Mouse (Mus musculus): ENCODE data around the gene Lrrc41.

Gene Lrrc41

GRCm38 (mm10) chr4:116074861-116075620 is at the start of gene Lrrc41, which contains the start of gene Uqcrh:
TSS of gene Lrrc41 (plus strand) at chr4:116075269.
TSS of gene Uqcrh (minus strand) at chr4:116075071.
- DNase-seq (ENCODE audit: inconsistent age in 2 of 2, low spot score in 1 of 2) = peak; percentile 96 to 99

GRCm38 (mm10) chr4:116032906-116033305 is 42.2 kb upstream of the Lrrc41 start:
- DNase-seq (ENCODE audit: inconsistent age in 2 of 2, low spot score in 1 of 2) = no peak

GRCm38 (mm10) chr4:116033374-116033773 is 41.7 kb upstream of the Lrrc41 start:
- DNase-seq (ENCODE audit: inconsistent age in 2 of 2, low spot score in 1 of 2) = no peak

- DNase-seq (ENCODE audit: inconsistent age in 2 of 2, low spot score in 1 of 2) = no peak
These were observed 34.6 kb upstream of the Lrrc41 start for GRCm38 (mm10) chr4:116040466-116040865.

GRCm38 (mm10) chr4:116042186-116042585 is 32.9 kb upstream of the Lrrc41 start:
- no peak for DNase-seq (ENCODE audit: inconsistent age in 2 of 2, low spot score in 1 of 2)

- no peak for DNase-seq (ENCODE audit: inconsistent age in 2 of 2, low spot score in 1 of 2)
These were observed 28.5 kb upstream of the Lrrc41 start for GRCm38 (mm10) chr4:116046604-116047003.

- no peak for DNase-seq (ENCODE audit: inconsistent age in 2 of 2, low spot score in 1 of 2)
These were observed 27.4 kb upstream of the Lrrc41 start for GRCm38 (mm10) chr4:116047681-116048080.

GRCm38 (mm10) chr4:116048130-116048920 is 26.7 kb upstream of the Lrrc41 start:
- DNase-seq (ENCODE audit: inconsistent age in 2 of 2, low spot score in 1 of 2) = peak; percentile 51 to 86

GRCm38 (mm10) chr4:116049211-116049610 is 25.9 kb upstream of the Lrrc41 start:
- peak in 1 of 2 experiments; percentile 54 for DNase-seq (ENCODE audit: inconsistent age in 2 of 2, low spot score in 1 of 2)

GRCm38 (mm10) chr4:116052526-116053293 is 22.4 kb upstream of the Lrrc41 start:
- peak; percentile 56 to 83 for DNase-seq (ENCODE audit: inconsistent age in 2 of 2, low spot score in 1 of 2)

GRCm38 (mm10) chr4:116053399-116053961 is 21.6 kb upstream of the Lrrc41 start, which contains the start of gene Nsun4:
TSS of gene Nsun4 (minus strand) at chr4:116053876.
- peak; percentile 94 to 97 for DNase-seq (ENCODE audit: inconsistent age in 2 of 2, low spot score in 1 of 2)

- no peak for DNase-seq (ENCODE audit: inconsistent age in 2 of 2, low spot score in 1 of 2)
These were observed 17.5 kb upstream of the Lrrc41 start for GRCm38 (mm10) chr4:116057559-116057958.

GRCm38 (mm10) chr4:116059012-116059726 is 15.9 kb upstream of the Lrrc41 start:
- DNase-seq (ENCODE audit: inconsistent age in 2 of 2, low spot score in 1 of 2) = no peak

GRCm38 (mm10) chr4:116063855-116064254 is 11.2 kb upstream of the Lrrc41 start:
- DNase-seq (ENCODE audit: inconsistent age in 2 of 2, low spot score in 1 of 2) = no peak

GRCm38 (mm10) chr4:116070116-116070515 is 5.0 kb upstream of the Lrrc41 start:
- DNase-seq (ENCODE audit: inconsistent age in 2 of 2, low spot score in 1 of 2) = no peak

GRCm38 (mm10) chr4:116073146-116073545 is 1.9 kb upstream of the Lrrc41 start:
- peak in 1 of 2 experiments; percentile 45 for DNase-seq (ENCODE audit: inconsistent age in 2 of 2, low spot score in 1 of 2)

GRCm38 (mm10) chr4:116074145-116074675 is 859 bp upstream of the Lrrc41 start:
- DNase-seq (ENCODE audit: inconsistent age in 2 of 2, low spot score in 1 of 2) = peak in 1 of 2 experiments; percentile 60

- DNase-seq (ENCODE audit: inconsistent age in 2 of 2, low spot score in 1 of 2) = peak; percentile 80 to 93
These were observed 731 bp downstream of the Lrrc41 start for GRCm38 (mm10) chr4:116075631-116076368.

All from adrenal gland, adult (tissue).